Mouse (Mus musculus): Measurements from ENCODE around the gene Gtse1.

GRCm38 (mm10) chr15:85900801-85901200 lies 41.3 kb downstream of the Gtse1 start:
- no peak for TF ChIP-seq POLR2A (IDR thresholded peaks at IDR 0.05; ENCODE audit: insufficient read depth, low read depth, low read length)
- TF ChIP-seq CTCF (IDR thresholded peaks at IDR 0.05; ENCODE audit: insufficient read depth, low read depth, low read length): no peak

All from olfactory bulb, adult 2 months (tissue).